Mouse (Mus musculus): ENCODE measurements around the gene Scamp5.
A peak's percentile ranks its signal among the peaks of the same experiment; 100 is the strongest.

Gene Scamp5

DNA sequence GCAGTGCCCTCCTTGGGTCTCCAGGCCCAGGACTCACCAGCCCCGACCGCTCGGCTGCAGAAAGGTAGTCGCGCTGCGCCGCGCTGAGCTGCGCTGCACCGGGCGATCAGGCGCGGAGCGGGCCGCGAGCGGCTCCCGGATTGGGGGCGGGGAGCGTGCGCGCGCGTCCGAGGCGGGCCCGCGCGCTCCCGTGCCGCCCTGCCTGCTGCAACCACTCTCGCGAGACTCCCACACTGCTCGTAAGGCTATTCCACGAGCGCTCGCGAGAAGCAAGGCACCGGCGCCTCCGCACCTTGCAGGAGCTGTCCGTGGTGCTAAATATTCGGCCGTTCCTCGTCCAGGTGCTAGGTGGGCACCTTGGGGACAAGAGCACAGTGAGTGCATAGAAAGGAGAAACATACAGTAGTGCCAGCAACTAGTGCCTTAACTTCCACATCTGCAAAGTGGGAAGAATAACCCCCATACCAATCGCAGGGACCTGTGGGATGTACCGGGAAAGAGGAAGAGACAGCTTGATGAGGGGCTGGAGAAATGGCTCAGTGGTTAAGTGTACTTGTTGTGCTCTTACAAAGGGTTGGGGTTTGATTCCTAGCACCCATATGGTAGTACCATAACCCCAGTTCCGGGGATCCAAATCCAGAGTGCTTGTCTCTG lies at the start of gene Scamp5:
Gene Scamp5, minus strand, starts transcription at position 165 of the 654 bp plus-strand sequence.
- DNase-seq (ENCODE audit: low spot score): peak; percentile 94

DNA sequence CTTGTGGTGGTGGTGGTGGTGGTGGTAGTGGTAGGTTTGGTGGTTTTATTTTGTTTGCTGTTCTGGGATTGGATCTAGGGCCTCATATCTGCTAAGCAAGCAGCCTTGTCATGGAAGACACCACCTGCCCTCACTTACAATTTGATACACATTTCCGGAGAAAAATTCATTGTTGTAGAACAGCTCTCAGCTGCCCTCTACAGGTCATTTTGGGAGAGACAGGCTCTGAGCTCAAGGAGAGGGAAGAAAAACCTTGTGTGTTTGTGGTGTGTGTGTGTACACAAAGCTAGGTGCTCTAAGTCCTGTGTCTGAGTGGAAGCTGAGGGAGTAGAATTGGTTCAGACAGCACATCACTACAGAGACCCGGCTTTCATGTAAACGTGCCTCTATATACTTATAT lies 49.3 kb upstream of the Scamp5 start:
- DNase-seq (ENCODE audit: low spot score): peak; percentile 77

DNA sequence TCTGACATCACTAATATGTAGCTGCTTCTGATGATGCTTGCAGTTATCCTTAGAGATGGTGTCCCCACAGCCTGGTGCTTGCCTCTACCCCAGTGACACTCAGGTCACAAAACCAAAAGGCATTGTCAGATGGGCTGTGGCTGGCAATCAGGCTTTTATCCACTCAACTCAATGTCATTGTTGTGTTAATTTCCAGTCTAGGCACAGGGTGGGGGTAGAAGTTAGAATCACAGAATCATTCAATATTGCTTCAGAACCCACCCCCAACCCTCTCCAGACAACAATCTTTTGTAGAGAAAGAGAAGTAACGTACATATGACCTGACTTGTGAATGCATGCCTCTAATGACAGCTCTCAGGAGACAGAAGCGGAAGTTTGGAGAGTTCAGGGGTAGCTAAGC lies 42.7 kb upstream of the Scamp5 start:
- DNase-seq (ENCODE audit: low spot score): no peak

GRCm38 (mm10) chr9:57505700-57506099 lies 37.8 kb upstream of the Scamp5 start:
- DNase-seq (ENCODE audit: low spot score): peak; percentile 69

GRCm38 (mm10) chr9:57504891-57505290 lies 37.0 kb upstream of the Scamp5 start:
- no peak for DNase-seq (ENCODE audit: low spot score)

DNA sequence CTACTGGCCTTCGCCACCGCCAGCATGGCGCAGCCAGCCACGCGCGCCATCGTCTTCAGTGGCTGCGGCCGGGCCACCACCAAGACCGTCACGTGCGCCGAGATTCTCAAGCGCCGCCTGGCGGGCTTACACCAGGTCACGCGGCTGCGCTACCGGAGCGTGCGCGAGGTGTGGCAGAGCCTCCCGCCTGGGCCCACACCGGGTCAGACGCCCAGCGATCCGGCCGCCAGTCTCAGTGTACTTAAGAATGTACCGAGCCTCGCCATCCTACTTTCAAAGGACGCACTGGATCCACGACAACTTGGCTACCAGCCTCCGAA lies 36.5 kb upstream of the Scamp5 start:
- DNase-seq (ENCODE audit: low spot score): peak; percentile 79

GRCm38 (mm10) chr9:57503622-57504380 lies 35.9 kb upstream of the Scamp5 start, which contains the start of gene Rpp25:
Rpp25 (plus strand) TSS chr9:57504026.
- DNase-seq (ENCODE audit: low spot score): peak; percentile 68

- peak; percentile 34 for DNase-seq (ENCODE audit: low spot score)
Measured at GRCm38 (mm10) chr9:57502911-57503621, 35.2 kb upstream of the Scamp5 start.

DNA sequence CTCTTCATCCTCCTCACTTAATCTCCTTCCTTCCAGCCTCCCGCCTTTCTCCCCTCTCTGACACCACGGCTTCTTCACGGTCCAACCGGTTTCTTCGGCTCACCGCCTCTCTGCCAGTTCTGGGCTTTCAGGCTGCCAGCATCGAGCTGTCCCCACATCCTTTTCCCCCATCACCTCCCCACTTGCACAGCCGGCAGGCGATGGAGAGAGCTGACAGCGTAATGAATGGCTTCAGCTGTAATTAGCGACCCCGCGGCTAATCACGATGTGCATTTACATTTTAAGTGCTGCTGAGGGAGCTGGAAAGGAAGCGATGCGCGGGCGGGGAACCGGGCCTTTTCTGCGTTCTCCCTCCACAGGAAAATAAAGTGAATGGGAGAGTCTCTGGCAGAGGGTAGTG lies 34.0 kb upstream of the Scamp5 start:
- DNase-seq (ENCODE audit: low spot score): no peak

DNA sequence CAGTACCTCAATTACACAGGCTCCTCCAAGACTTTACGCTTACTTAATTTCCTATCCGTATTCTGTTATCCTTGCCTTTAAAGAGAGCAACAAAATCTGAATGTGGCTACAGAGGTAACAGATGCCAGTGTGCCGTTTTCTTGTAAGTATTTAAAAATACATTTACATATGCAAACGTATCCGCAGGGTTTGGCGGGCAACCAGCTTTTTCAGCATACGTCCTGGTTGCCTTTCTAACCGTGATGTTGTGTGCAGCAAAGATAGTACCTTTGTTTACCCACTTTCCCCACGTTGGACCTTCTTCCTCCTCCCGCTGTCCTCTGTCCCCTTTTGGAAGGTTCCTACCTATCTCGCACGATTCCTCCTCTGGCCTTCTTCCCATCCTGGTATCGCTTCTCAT lies 33.6 kb upstream of the Scamp5 start:
- no peak for DNase-seq (ENCODE audit: low spot score)

DNA sequence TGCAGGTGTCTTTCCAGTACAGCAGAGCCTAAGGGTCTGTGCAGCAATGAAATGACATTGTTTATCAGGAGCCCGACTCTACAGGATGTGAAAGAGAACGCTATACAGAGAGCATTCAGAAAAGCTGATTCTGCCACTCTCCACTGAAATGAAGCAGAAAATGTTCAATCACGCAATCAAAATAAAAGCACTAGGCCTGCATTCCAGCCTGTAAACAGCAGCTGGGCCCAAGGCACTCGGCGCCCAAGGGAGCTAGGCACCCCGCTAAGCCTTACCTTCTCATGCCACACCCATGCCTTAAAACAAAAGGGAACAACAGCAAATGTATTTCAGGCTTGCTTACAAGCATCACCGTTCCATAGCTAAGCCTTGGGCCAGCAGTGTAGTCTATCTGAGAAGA lies 30.7 kb upstream of the Scamp5 start:
- DNase-seq (ENCODE audit: low spot score): no peak

- no peak for DNase-seq (ENCODE audit: low spot score)
Measured at GRCm38 (mm10) chr9:57497236-57497635, 29.4 kb upstream of the Scamp5 start.

DNA sequence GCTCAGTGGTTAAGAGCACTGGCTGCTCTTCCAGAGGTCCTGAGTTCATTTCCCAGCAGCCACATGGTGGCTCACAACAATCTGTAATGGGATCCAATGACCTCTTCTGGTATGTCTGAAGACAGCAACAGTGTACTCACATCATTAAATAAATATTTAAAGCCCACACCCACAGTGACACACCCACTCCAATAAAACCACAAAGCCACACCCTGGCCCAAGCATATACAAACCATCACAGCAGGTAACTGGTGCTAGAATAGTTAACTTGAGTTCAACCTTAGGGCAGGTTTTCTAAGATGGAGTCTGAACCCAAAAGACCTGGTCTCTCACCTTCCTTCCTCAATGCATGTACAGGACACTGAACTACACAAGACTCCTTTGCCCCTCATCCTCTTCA lies 27.1 kb upstream of the Scamp5 start:
- DNase-seq (ENCODE audit: low spot score): no peak

DNA sequence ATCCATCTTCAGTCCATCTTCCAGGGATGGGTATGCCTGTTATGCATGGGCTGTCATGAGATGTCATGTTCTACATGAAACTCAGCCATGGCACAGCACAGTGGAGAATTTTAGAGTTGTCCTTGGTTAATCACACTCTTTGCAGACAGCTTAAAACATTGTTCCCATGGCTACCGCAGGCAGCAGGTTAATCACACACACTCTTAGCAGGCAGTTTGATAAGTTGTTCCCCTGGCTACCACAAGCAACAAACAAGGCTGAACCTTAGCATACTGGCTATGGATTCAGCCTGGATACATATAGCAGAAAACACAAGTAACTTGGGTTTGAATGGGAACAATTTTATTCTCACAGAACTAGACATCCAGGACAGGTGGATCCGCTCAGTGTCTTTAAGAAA lies 25.7 kb upstream of the Scamp5 start:
- no peak for DNase-seq (ENCODE audit: low spot score)

DNA sequence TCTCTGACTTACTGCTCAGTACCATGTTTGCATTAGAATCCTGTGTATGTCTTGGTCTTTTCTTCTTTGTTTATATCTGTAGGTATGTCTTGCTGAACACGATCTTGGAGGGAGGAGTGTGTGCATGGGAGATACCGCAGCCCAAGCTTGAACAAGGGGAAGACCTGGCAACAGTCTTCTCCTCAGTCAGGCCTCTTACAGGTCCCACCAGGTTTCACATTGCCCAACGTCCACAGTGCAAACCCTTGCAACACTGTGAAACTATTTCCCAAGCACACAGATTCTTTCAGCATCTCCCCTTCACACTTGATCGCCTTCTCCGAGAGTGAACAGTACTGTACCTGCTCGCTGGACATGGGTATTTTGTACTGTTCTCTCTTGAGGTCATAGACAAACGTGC lies 19.9 kb upstream of the Scamp5 start:
- no peak for DNase-seq (ENCODE audit: low spot score)

DNA sequence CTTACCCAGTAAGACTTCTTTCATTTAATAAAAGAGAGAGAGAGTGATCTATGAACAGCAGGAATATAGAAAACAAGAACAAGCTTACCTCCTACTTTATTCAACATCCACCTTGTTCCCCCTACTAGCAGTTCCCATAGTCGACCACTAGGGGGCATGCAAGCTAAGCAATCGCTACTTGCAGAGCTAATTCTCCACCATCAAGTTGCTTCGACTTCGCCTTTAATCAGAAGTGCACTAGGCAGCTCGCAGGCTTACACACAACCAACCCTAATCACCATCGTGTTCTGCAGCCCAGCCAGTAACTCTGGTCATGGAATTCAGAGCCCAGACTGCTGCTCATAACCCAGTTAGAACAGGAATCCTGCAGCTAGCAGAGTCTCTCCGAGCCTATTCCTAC lies 17.9 kb upstream of the Scamp5 start:
- DNase-seq (ENCODE audit: low spot score): peak; percentile 83

- DNase-seq (ENCODE audit: low spot score): no peak
Measured at GRCm38 (mm10) chr9:57468914-57469313, 1.1 kb upstream of the Scamp5 start.

DNA sequence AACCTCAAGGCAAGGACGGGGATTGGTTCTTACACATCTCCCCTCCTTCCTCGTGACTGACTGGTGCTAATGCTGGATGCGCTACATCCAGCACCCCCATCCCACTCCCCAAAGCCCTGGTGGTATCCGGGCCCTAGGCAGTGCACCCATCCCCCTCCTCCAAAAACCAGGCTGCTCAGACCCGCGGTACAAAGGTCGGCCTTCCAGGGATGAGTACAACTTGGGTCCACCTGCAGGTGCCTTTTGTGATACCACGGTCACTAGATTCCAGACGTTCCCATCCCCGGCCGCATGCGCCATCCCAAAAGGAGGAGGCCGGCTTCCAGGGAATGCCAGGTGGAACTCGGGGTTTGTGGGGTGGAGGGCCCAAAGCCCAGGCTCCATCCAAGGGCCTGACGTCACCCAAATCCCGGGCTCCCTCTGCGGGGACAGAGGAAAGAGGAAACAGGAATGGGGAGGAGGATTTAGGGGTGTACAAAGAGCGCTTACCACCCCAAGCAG lies 539 bp downstream of the Scamp5 start:
- peak; percentile 66 for DNase-seq (ENCODE audit: low spot score)

DNA sequence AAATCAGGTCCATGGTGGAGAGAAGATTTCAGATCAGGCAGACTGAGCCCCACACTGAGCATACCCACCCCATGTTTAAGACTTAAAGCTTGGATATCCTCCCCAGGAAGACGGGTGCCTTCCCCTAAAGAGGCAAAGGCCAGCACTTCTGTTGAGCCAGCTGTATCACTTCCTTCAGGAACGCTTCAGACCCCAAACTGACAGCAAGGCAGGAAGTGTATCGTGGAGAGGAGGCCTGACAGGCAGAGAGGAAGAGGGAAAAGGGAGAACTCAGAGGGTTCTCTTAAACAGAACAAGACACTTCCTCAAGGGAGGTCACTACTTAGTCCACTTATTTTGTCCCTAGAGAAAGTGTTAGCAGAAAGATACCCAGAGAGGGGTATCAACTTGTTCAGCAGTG lies 1.8 kb downstream of the Scamp5 start:
- DNase-seq (ENCODE audit: low spot score): no peak

- no peak for DNase-seq (ENCODE audit: low spot score)
Measured at GRCm38 (mm10) chr9:57462866-57463265, 5.0 kb downstream of the Scamp5 start.

GRCm38 (mm10) chr9:57459707-57460106 lies 8.2 kb downstream of the Scamp5 start:
- DNase-seq (ENCODE audit: low spot score): no peak

- DNase-seq (ENCODE audit: low spot score): no peak
Measured at GRCm38 (mm10) chr9:57453516-57453915, 14.3 kb downstream of the Scamp5 start.

All from MN1 (cell line).